8 mouse cellular contexts compared by ENCODE assay signal in the genomic region with DNA sequence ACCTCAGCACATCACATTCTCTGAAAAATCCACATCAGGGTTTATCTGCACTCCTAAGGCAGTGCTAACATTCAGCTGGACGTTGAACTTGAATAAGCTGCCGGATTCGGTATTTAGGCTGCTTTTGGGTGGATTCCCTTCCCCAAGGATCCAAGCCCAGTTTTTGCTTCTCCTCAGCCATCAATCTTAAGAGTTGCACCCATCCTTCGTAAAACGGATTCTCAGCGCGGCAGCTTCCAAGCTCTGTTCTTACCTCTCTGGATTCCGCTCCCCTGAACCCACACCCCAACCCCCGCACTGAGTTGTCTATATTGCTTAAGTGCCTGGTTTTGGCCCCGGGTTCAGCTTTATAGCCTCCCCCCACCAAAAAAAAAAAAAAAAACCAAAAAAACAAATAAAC. TPM values are rescaled to one million over a fixed set of nuclear protein-coding genes. Genes with fewer than 3 reads are reported as not detected.
A peak's percentile ranks its signal among the peaks of the same experiment; 100 is the strongest.
DNase-seq lines count a peak whose midpoint lies in the region; ATAC-seq and TF ChIP-seq lines count a peak whose summit lies in the region.

No protein-coding gene starts in this region.

- no peaks in the 10 kb centered on the region for H3K9me3 ChIP-seq in hindbrain, embryonic 14.5 days (ENCODE audit: control insufficient read depth, low read length)
- no peaks in the 10 kb centered on the region for H3K9me3 ChIP-seq in liver, postnatal 0 days (ENCODE audit: low read length)

- no peak for TF ChIP-seq CTCF in testis, adult 2 months (IDR thresholded peaks at IDR 0.05; ENCODE audit: control insufficient read depth, insufficient read depth, insufficient replicate concordance, low read depth, low read length)
- TF ChIP-seq CTCF in liver, postnatal 0 days (IDR thresholded peaks at IDR 0.05; ENCODE audit: low read depth) = no peak

- H3K36me3 ChIP-seq in testis, adult 2 months (ENCODE audit: control insufficient read depth, insufficient read depth, low read length) = no peaks in the 10 kb centered on the region
- H3K36me3 ChIP-seq in hindbrain, embryonic 14.5 days (replicated peaks; ENCODE audit: control insufficient read depth, insufficient read depth) = no peaks in the 10 kb centered on the region
- no peaks in the 10 kb centered on the region for H3K36me3 ChIP-seq in liver, postnatal 0 days (replicated peaks; ENCODE audit: insufficient read depth, low read length)

- H3K4me1 ChIP-seq in testis, adult 2 months (ENCODE audit: control insufficient read depth, insufficient read depth, low read length) = peaks cover 28% of the 10 kb centered on the region
- peaks cover 31% of the 10 kb centered on the region for H3K4me1 ChIP-seq in hindbrain, embryonic 14.5 days (replicated peaks; ENCODE audit: control insufficient read depth, insufficient read depth, low read length)
- H3K4me1 ChIP-seq in liver, postnatal 0 days (ENCODE audit: insufficient read depth) = peaks cover 10% of the 10 kb centered on the region; the same call in 1 of the 2 replicates

- no peak for TF ChIP-seq EP300 in liver, postnatal 0 days (IDR thresholded peaks at IDR 0.05; ENCODE audit: low read depth)

- peak overlapping the region; percentile 72 for H3K4me2 ChIP-seq in hindbrain, embryonic 14.5 days (replicated peaks)
- peak overlapping the region; percentile 94 for H3K4me2 ChIP-seq in liver, postnatal 0 days (ENCODE audit: low read depth, low read length)

- peak overlapping the region; percentile 19; the same call in 1 of the 2 replicates for H3K27ac ChIP-seq in testis, adult 2 months (ENCODE audit: control insufficient read depth, insufficient read depth, low read depth, low read length)
- H3K27ac ChIP-seq in hindbrain, embryonic 14.5 days = peak overlapping the region; percentile 99
- no peak overlapping the region for H3K27ac ChIP-seq in liver, postnatal 0 days (ENCODE audit: low read depth)

- DNase-seq in frontal cortex, postnatal 25 days (ENCODE audit: low spot score in 2 of 2) = no peak
- DNase-seq in testis, postnatal 14 days (ENCODE audit: low spot score) = no peak
- DNase-seq in hindbrain, embryonic 14.5 days (ENCODE audit: low spot score) = no peak
- DNase-seq in liver, postnatal 0 days = no peak
- DNase-seq in testis, postnatal 10 days (ENCODE audit: low spot score) = peak; percentile 63
- DNase-seq in urinary bladder, postnatal 10 days (ENCODE audit: low spot score) = no peak

- 0 out of 2 replicates have a peak, but pooled peaks have one; percentile 4 for ATAC-seq in frontal cortex, adult (ENCODE audit: low TSS enrichment)
- ATAC-seq in hindbrain, embryonic 14.5 days (ENCODE audit: low FRiP score) = no peak
- ATAC-seq in liver, postnatal 0 days = no peak

- no peaks in the 10 kb centered on the region for H3K27me3 ChIP-seq in testis, adult 2 months (ENCODE audit: control insufficient read depth, insufficient read depth, low read length)
- H3K27me3 ChIP-seq in hindbrain, embryonic 14.5 days (ENCODE audit: control insufficient read depth, insufficient read depth, low read length) = peaks cover 9% of the 10 kb centered on the region; the same call in 1 of the 2 replicates
- H3K27me3 ChIP-seq in liver, postnatal 0 days (ENCODE audit: insufficient read depth, low read length) = peaks cover 50% of the 10 kb centered on the region

- 6% methylated on average over 10 of the region's 10 CpGs for WGBS in hindbrain, embryonic 14.5 days
- WGBS in liver, postnatal 0 days (ENCODE audit: insufficient replicate concordance) = 13% methylated on average over 10 of the region's 10 CpGs

- no peak for TF ChIP-seq POLR2A in testis, adult 2 months (IDR thresholded peaks at IDR 0.05; ENCODE audit: control insufficient read depth, low read depth, low read length)

- H3K4me3 ChIP-seq in testis, adult 2 months (ENCODE audit: control insufficient read depth, low read depth, low read length) = no peak overlapping the region
- peak overlapping the region; percentile 98 for H3K4me3 ChIP-seq in hindbrain, embryonic 14.5 days (replicated peaks; ENCODE audit: low read length)
- no peak overlapping the region for H3K4me3 ChIP-seq in liver, postnatal 0 days (ENCODE audit: low read depth, low read length)

- H3K9ac ChIP-seq in hindbrain, embryonic 14.5 days = peak overlapping the region; percentile 98
- no peak overlapping the region for H3K9ac ChIP-seq in liver, postnatal 0 days (replicated peaks)

RNA-seq across cellular contexts. Expression of gene Adgrl1, which starts 1.4 kb away (rescaled TPM):
- 54.3 and 64.0 TPM in 2 replicates for polyA plus RNA-seq in testis, adult 2 months (2012; rRNA removed)
- polyA plus RNA-seq in hindbrain, embryonic 14.5 days (2014; fragmentation: Nextera tagmentation; extraction: Ambion mirVana) = 67.1 and 72.0 TPM in 2 replicates
- 0.96 and 1.5 TPM in 2 replicates for polyA plus RNA-seq in liver, postnatal 0 days (2015; fragmentation: Nextera tagmentation; extraction: Ambion mirVana)

RNA-seq across cellular contexts. Expression of gene Gm10644, which starts 56.5 kb away (rescaled TPM):
- polyA plus RNA-seq in testis, adult 2 months (2012; rRNA removed) = 14.9 and 15.2 TPM in 2 replicates
- 0.76 and 1.1 TPM in 2 replicates for polyA plus RNA-seq in hindbrain, embryonic 14.5 days (2014; fragmentation: Nextera tagmentation; extraction: Ambion mirVana)
- 0.14 and 0.29 TPM in 2 replicates for polyA plus RNA-seq in liver, postnatal 0 days (2015; fragmentation: Nextera tagmentation; extraction: Ambion mirVana)

RNA-seq across cellular contexts. Expression of gene Asf1b, which starts 56.9 kb away (rescaled TPM):
- polyA plus RNA-seq in testis, adult 2 months (2012; rRNA removed) = 65.0 and 73.8 TPM in 2 replicates
- 10.5 and 10.7 TPM in 2 replicates for polyA plus RNA-seq in hindbrain, embryonic 14.5 days (2014; fragmentation: Nextera tagmentation; extraction: Ambion mirVana)
- 50.6 and 55.4 TPM in 2 replicates for polyA plus RNA-seq in liver, postnatal 0 days (2015; fragmentation: Nextera tagmentation; extraction: Ambion mirVana)

Comparison
In these comparisons a context has a peak if more than half of its experiments do, and no peak if none do; other contexts are left out.
1. RNA of gene Adgrl1, which starts 1.4 kb away (polyA plus RNA-seq): 67.1 to 72.0 TPM in hindbrain, embryonic 14.5 days and 54.3 to 64.0 TPM in testis, adult 2 months; 0.96 to 1.5 TPM in liver, postnatal 0 days; every median in the first group is over 10 times any median in the second.